Mouse (Mus musculus): Measurements from ENCODE around the gene Usp12.

GRCm38 (mm10) chr5:146704241-146704640, 90.6 kb downstream of the Usp12 start:
- peak; percentile 25; the same call in 1 of the 2 replicates for TF ChIP-seq CTCF (conservative IDR thresholded peaks at IDR 0.05; ENCODE audit: insufficient read depth, insufficient read length, low read depth, low read length)
- TF ChIP-seq POLR2A (IDR thresholded peaks at IDR 0.05; ENCODE audit: low read depth, low read length), result no peak

Data from kidney, adult 2 months (tissue).